Mouse (Mus musculus) heart, embryonic 11.5 days (tissue): ENCODE measurements around the gene Rpl7l1. TPM values are rescaled to one million over a fixed set of nuclear protein-coding genes. Genes with fewer than 3 reads are reported as not detected.

Experiments
- ATAC-seq: fragments of 200-750 bp; cut with Nextera tagmentation; replicated peaks from 2 replicates; pipeline ENCODE4 v1.8.0; 2017; ENCODE audit warnings: moderate library complexity; ENCODE audit not compliant: insufficient number of reproducible peaks, low FRiP score, low TSS enrichment
- H3K27ac ChIP-seq: fragments of 300-500 bp; sonication (generic); 2 replicates; pipeline ENCODE4 v1.5.1; 2014; ENCODE audit warnings: mild to moderate bottlenecking, low read depth, low read length
- H3K27me3 ChIP-seq: fragments of 300-500 bp; sonication (generic); 2 replicates; pipeline ENCODE4 v1.6.1; 2014; ENCODE audit warnings: mild to moderate bottlenecking, low read length, mixed read lengths; ENCODE audit not compliant: control insufficient read depth, insufficient read depth
- H3K36me3 ChIP-seq: fragments of 300-500 bp; sonication (generic); 2 replicates; pipeline ENCODE4 v1.6.1; 2014; ENCODE audit warnings: mild to moderate bottlenecking, low read length, moderate library complexity, mixed read lengths; ENCODE audit not compliant: control insufficient read depth, insufficient read depth
- H3K4me1 ChIP-seq: fragments of 300-500 bp; sonication (generic); 2 replicates; pipeline ENCODE4 v1.6.1; 2014; ENCODE audit warnings: low read length; ENCODE audit not compliant: control insufficient read depth, insufficient read depth
- H3K4me2 ChIP-seq: fragments of 300-500 bp; sonication (generic); 2 replicates; pipeline ENCODE4 v1.6.1; 2014; ENCODE audit warnings: mild to moderate bottlenecking, moderate library complexity
- H3K4me3 ChIP-seq: fragments of 300-500 bp; sonication (generic); 2 replicates; pipeline ENCODE4 v1.5.1; 2014; ENCODE audit warnings: low read depth, low read length
- H3K9ac ChIP-seq: fragments of 300-500 bp; sonication (generic); 2 replicates; pipeline ENCODE4 v1.6.1; 2014; ENCODE audit warnings: mild to moderate bottlenecking, low read depth, low read length, moderate library complexity
- H3K9me3 ChIP-seq: fragments of 300-500 bp; sonication (generic); replicated peaks from 2 replicates; pipeline ENCODE4 v1.6.1; 2016; ENCODE audit warnings: low read length; ENCODE audit not compliant: control insufficient read depth
- WGBS: fragments of 180-500 bp; shearing (Covaris S2); extraction: QIAGEN DNeasy Blood & Tissue Kit; methylation state at CpG from one replicate; pipeline ENCODE4 v1.1.7; 2014; ENCODE audit not compliant: insufficient replicate concordance; 5-methylcytosine and 5-hydroxymethylcytosine counted together
- polyA plus RNA-seq: library from polyadenylated mRNA; unstranded; fragments of >200 nt; fragmentation: Nextera tagmentation; extraction: Ambion mirVana; gene quantifications from 2 replicates; pipeline ENCODE4 v1.2.1, GENCODE M21; 2014

Gene Rpl7l1
- polyA plus RNA-seq, 1 experiment from 2014 or later, result 116 TPM

GRCm38 (mm10) chr17:46742986-46743385 lies 39.5 kb downstream of the Rpl7l1 start:
- Histone ChIP-seq H3K4me2 (no peak overlapping the region), H3K27ac (no peak overlapping the region), H3K27me3 (no peaks in the 10 kb centered on the region), H3K36me3 (peaks cover 2% of the 10 kb centered on the region; the same call in 1 of the 2 replicates), H3K9me3 (no peaks in the 10 kb centered on the region), H3K4me3 (no peak overlapping the region), H3K4me1 (no peaks in the 10 kb centered on the region), H3K9ac (no peak overlapping the region)
- WGBS, result 84% methylated on average over 9 of the region's 9 CpGs
- ATAC-seq, result no peak

GRCm38 (mm10) chr17:46741305-46741704 lies 41.2 kb downstream of the Rpl7l1 start:
- H3K36me3 ChIP-seq, result peaks cover 2% of the 10 kb centered on the region; the same call in 1 of the 2 replicates

GRCm38 (mm10) chr17:46736160-46736559 lies 46.3 kb downstream of the Rpl7l1 start:
- no peak overlapping the region for H3K9ac ChIP-seq

More at GRCm38 (mm10) chr17:46741305-46741704, 41.2 kb downstream of the Rpl7l1 start:
- Histone ChIP-seq H3K9ac (no peak overlapping the region), H3K4me1 (no peaks in the 10 kb centered on the region), H3K27me3 (no peaks in the 10 kb centered on the region), H3K9me3 (no peaks in the 10 kb centered on the region), H3K4me2 (0 out of 2 replicates have a peak overlapping the region, but pooled peaks have one; percentile 12), H3K27ac (peak overlapping the region; percentile 54; the same call in 1 of the 2 replicates), H3K4me3 (no peak overlapping the region)
- peak; percentile 77; the same call in 1 of the 2 replicates for ATAC-seq
- WGBS, result 71% methylated on average over 6 of the region's 6 CpGs

GRCm38 (mm10) chr17:46735287-46735686 lies 47.2 kb downstream of the Rpl7l1 start:
- Histone ChIP-seq H3K9ac (no peak overlapping the region), H3K36me3 (no peaks in the 10 kb centered on the region), H3K4me3 (no peak overlapping the region), H3K9me3 (no peaks in the 10 kb centered on the region), H3K4me1 (no peaks in the 10 kb centered on the region), H3K27me3 (no peaks in the 10 kb centered on the region), H3K4me2 (no peak overlapping the region), H3K27ac (no peak overlapping the region)
- no peak for ATAC-seq
- 81% methylated on average over 7 of the region's 7 CpGs for WGBS

More at GRCm38 (mm10) chr17:46736160-46736559, 46.3 kb downstream of the Rpl7l1 start:
- ATAC-seq, result no peak
- H3K36me3 ChIP-seq, result no peaks in the 10 kb centered on the region
- no peak overlapping the region for H3K4me3 ChIP-seq
- no peak overlapping the region for H3K27ac ChIP-seq
- H3K27me3 ChIP-seq, result no peaks in the 10 kb centered on the region
- 63% methylated on average over 10 of the region's 10 CpGs for WGBS
- no peak overlapping the region for H3K4me2 ChIP-seq
- H3K4me1 ChIP-seq, result no peaks in the 10 kb centered on the region
- no peaks in the 10 kb centered on the region for H3K9me3 ChIP-seq

- 86% methylated on average over 3 of the region's 3 CpGs for WGBS
- Histone ChIP-seq H3K9me3 (no peaks in the 10 kb centered on the region), H3K4me1 (no peaks in the 10 kb centered on the region), H3K27me3 (peaks cover 11% of the 10 kb centered on the region), H3K27ac (no peak overlapping the region), H3K9ac (no peak overlapping the region), H3K36me3 (no peaks in the 10 kb centered on the region), H3K4me3 (no peak overlapping the region), H3K4me2 (no peak overlapping the region)
- no peak for ATAC-seq
Measured at GRCm38 (mm10) chr17:46734055-46734454, 48.4 kb downstream of the Rpl7l1 start.

- no peak; the same call in 1 of the 2 replicates for ATAC-seq
- Histone ChIP-seq H3K9me3 (no peaks in the 10 kb centered on the region), H3K36me3 (no peaks in the 10 kb centered on the region), H3K9ac (no peak within 1 kb of the TSS), H3K27ac (no peak within 1 kb of the TSS), H3K4me3 (0 out of 2 replicates have a peak within 1 kb of the TSS, but pooled peaks have one; percentile 12), H3K27me3 (peaks cover 24% of the 10 kb centered on the region), H3K4me2 (peak within 1 kb of the TSS; percentile 37), H3K4me1 (peaks cover 8% of the 10 kb centered on the region; the same call in 1 of the 2 replicates)
- 17% methylated on average over 24 of the region's 24 CpGs for WGBS
Measured at GRCm38 (mm10) chr17:46728904-46729318, 53.6 kb downstream of the Rpl7l1 start, which contains the start of gene Gnmt. TSS of gene Gnmt (minus strand) at chr17:46729168.

GRCm38 (mm10) chr17:46728496-46728895 lies 54.0 kb downstream of the Rpl7l1 start:
- H3K4me1 ChIP-seq, result peaks cover 8% of the 10 kb centered on the region; the same call in 1 of the 2 replicates
- H3K27me3 ChIP-seq, result peaks cover 24% of the 10 kb centered on the region
- H3K4me3 ChIP-seq, result 0 out of 2 replicates have a peak overlapping the region, but pooled peaks have one; percentile 12
- H3K9ac ChIP-seq, result no peak overlapping the region
- no peak for ATAC-seq
- no peak overlapping the region for H3K27ac ChIP-seq
- H3K9me3 ChIP-seq, result no peaks in the 10 kb centered on the region
- H3K4me2 ChIP-seq, result peak overlapping the region; percentile 37; the same call in 1 of the 2 replicates
- H3K36me3 ChIP-seq, result no peaks in the 10 kb centered on the region
- 42% methylated on average over 11 of the region's 11 CpGs for WGBS

GRCm38 (mm10) chr17:46728021-46728420 lies 54.5 kb downstream of the Rpl7l1 start:
- Histone ChIP-seq H3K27me3 (peaks cover 24% of the 10 kb centered on the region), H3K36me3 (no peaks in the 10 kb centered on the region), H3K27ac (no peak overlapping the region), H3K4me1 (peaks cover 8% of the 10 kb centered on the region; the same call in 1 of the 2 replicates), H3K4me2 (no peak overlapping the region), H3K9ac (no peak overlapping the region), H3K4me3 (no peak overlapping the region), H3K9me3 (no peaks in the 10 kb centered on the region)
- 27% methylated on average over 6 of the region's 6 CpGs for WGBS
- no peak for ATAC-seq

- H3K4me1 ChIP-seq, result peaks cover 8% of the 10 kb centered on the region; the same call in 1 of the 2 replicates
- H3K27me3 ChIP-seq, result peaks cover 24% of the 10 kb centered on the region
- no peak overlapping the region for H3K9ac ChIP-seq
- H3K36me3 ChIP-seq, result no peaks in the 10 kb centered on the region; the same call in 1 of the 2 replicates
- H3K9me3 ChIP-seq, result no peaks in the 10 kb centered on the region
- H3K27ac ChIP-seq, result no peak overlapping the region
- ATAC-seq, result no peak
- H3K4me3 ChIP-seq, result no peak overlapping the region
- no peak overlapping the region for H3K4me2 ChIP-seq
- WGBS, result 90% methylated on average over 11 of the region's 11 CpGs
Measured at GRCm38 (mm10) chr17:46727271-46727670, 55.2 kb downstream of the Rpl7l1 start.
